Mouse (Mus musculus) thymus, adult 2 months (tissue): Measurements from ENCODE around the gene Ntm.

Experiments used
- CTCF ChIP-seq: fragments of 200-500 bp; IDR thresholded peaks from 2 replicates; pipeline ENCODE4 v1.5.1; 2012; ENCODE audit warnings: mild to moderate bottlenecking, control low read depth, low read length, moderate library complexity, borderline replicate concordance; ENCODE audit not compliant: control insufficient read depth, poor library complexity, insufficient read depth; ENCODE audit errors: extremely low read depth
- POLR2A ChIP-seq: fragments of 200-500 bp; IDR thresholded peaks from 2 replicates; pipeline ENCODE4 v1.6.1; 2012; ENCODE audit warnings: mild to moderate bottlenecking, low read length, control low read depth, moderate library complexity; ENCODE audit not compliant: control insufficient read depth, poor library complexity, insufficient read depth; ENCODE audit errors: extremely low read depth

DNA sequence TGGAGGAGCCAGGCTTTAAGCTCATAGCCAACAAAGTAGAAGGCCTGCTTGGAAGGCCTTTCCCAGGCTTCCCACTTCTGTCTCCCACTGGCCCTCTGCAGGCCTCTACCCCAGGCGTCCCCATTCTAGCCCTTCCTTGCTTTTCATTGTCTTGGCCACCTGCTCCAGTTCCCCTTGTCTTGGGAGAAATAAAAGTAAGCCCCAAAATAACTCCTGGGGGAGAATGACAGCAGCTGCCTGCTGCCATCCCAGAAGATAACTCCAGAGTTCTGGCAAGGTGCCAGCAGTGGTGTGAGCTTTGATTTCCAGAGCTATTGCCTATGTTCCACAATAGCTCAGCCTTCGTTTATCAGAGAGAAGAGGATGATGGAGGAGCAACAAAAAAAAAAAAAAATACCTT lies 760.7 kb downstream of the Ntm start:
- TF ChIP-seq CTCF (no peak), POLR2A (no peak)
